16 mouse cellular contexts compared by ENCODE assay signal in the genomic region with DNA sequence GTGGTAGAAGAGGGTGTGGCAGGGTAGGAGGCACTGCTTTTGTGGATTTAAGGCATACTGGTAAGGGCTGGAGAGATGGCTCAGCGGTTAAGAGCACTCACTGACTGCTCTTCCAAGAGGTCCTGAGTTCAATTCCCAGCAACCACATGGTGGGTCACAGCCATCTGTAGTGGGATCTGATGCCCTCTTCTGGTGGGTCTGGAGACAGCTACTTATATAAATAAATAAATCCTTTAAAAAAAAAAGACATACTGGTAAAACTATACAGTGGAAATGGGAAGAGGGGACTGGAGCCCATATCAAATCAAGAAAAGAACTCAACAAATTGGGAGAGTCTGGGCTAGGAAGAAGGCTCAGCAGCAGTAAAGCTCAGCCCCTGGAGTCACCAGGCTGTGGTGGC. TPM values are rescaled to one million over a fixed set of nuclear protein-coding genes. Genes with fewer than 3 reads are reported as not detected.
A peak's percentile ranks its signal among the peaks of the same experiment; 100 is the strongest.
DNase-seq lines count a peak whose midpoint lies in the region; ATAC-seq and TF ChIP-seq lines count a peak whose summit lies in the region.
"Had no signal": no experiment of that assay in that cellular context is flagged by ENCODE, and none has a peak within 500 bp of the region (broad histone marks: within the 10 kb centered on the region; RNA-seq: fewer than 3 reads in every experiment).

No protein-coding gene starts in this region.

- 0 out of 2 replicates have a peak, but pooled peaks have one; percentile 14 for TF ChIP-seq CTCF in cerebellum, adult 2 months (IDR thresholded peaks at IDR 0.05; ENCODE audit: borderline replicate concordance, insufficient read depth, low read depth, low read length)
- peak; percentile 25 for TF ChIP-seq CTCF in left cerebral cortex, adult 2 months (IDR thresholded peaks at IDR 0.05)
- TF ChIP-seq CTCF in Patski (IDR thresholded peaks at IDR 0.05), result peak; percentile 66

- no peaks in the 10 kb centered on the region for H3K4me1 ChIP-seq in cerebellum, adult 2 months (ENCODE audit: control insufficient read depth, insufficient read depth, low read length)
- H3K4me1 ChIP-seq: embryonic facial prominence, embryonic 13.5 days; hindbrain, embryonic 15.5 days; limb, embryonic 12.5 days had no signal

- no peaks in the 10 kb centered on the region for H3K27me3 ChIP-seq in cerebellum, adult 2 months (ENCODE audit: control insufficient read depth, insufficient read depth, low read length)
- H3K27me3 ChIP-seq in Patski, result no peaks in the 10 kb centered on the region
- H3K27me3 ChIP-seq: embryonic facial prominence, embryonic 13.5 days; hindbrain, embryonic 15.5 days; limb, embryonic 12.5 days had no signal

- no peak for DNase-seq in cerebellum, adult 2 months
- DNase-seq in cerebellum, adult 18-20 months, result no peak
- no peak for DNase-seq in left cerebral cortex, adult 2 months (ENCODE audit: extremely low spot score in 1 of 2, low spot score in 2 of 2)
- no peak for DNase-seq in left cerebral cortex, adult 8-10 months (ENCODE audit: low spot score in 2 of 2)
- peak; percentile 50 for DNase-seq in A20 (ENCODE audit: low read depth, low spot score)
- no peak for DNase-seq in Patski (ENCODE audit: low read depth, low spot score)
- DNase-seq in adrenal gland, postnatal 36 days, result no peak
- DNase-seq in urinary bladder, postnatal 14 days (ENCODE audit: low spot score), result no peak
- DNase-seq: cerebellum, adult 11-12 months; heart, postnatal 14 days; kidney, adult 18-20 months; thymus, postnatal 4 days had no signal

- CTCF ChIA-PET in Patski (lab: Charles Lee), result interaction anchor here (1.3 to 1.6 kb wide), 3 partner anchors 11 to 35 kb away, joined by 4 to 8 read pairs (median 4); no protein-coding TSS in a partner anchor

- 88% methylated on average over 1 of the region's 1 CpGs for WGBS in cerebellum, adult 2 months

- POLR2A ChIA-PET in Patski (lab: Charles Lee), result no interaction called here

- H3K27ac ChIP-seq in cerebellum, adult 2 months (ENCODE audit: insufficient read depth, low read length), result no peak overlapping the region
- H3K27ac ChIP-seq in left cerebral cortex, adult 2 months, result no peak overlapping the region
- H3K27ac ChIP-seq: embryonic facial prominence, embryonic 13.5 days; hindbrain, embryonic 15.5 days; limb, embryonic 12.5 days had no signal

- in situ Hi-C loops in Patski (cut with MboI; ENCODE audit: low pct_unique_long_range_greater_than_20kb), result no loop called here

- intact Hi-C loops in left cerebral cortex, adult 2 months (cut with DNase I), result no loop called here

- no peak for ATAC-seq in Patski

- TF ChIP-seq POLR2A in cerebellum, adult 2 months (IDR thresholded peaks at IDR 0.05; ENCODE audit: borderline replicate concordance, insufficient read depth, low read length), result no peak

- no peak overlapping the region for H3K4me3 ChIP-seq in cerebellum, adult 2 months (replicated peaks; ENCODE audit: insufficient read depth, low read depth, low read length)
- H3K4me3 ChIP-seq in left cerebral cortex, adult 2 months, result no peak overlapping the region
- H3K4me3 ChIP-seq: embryonic facial prominence, embryonic 13.5 days; hindbrain, embryonic 15.5 days; limb, embryonic 12.5 days had no signal

RNA-seq across cellular contexts. Expression of gene Ensa, which starts 14.9 kb away (rescaled TPM):
- 84.5 and 88.8 TPM in 2 replicates for polyA plus RNA-seq in cerebellum, adult 2 months (2012; rRNA removed)
- 100 to 1,000 TPM; 349 to 358 TPM for total RNA-seq in left cerebral cortex, adult 2 months (2021)
- total RNA-seq in left cerebral cortex, adult 8-10 months (2022), result 100 to 1,000 TPM; 322 to 333 (median 327) TPM
- polyA plus RNA-seq in Patski (2021), result 142 TPM
- total RNA-seq in adrenal gland, postnatal 36 days (2021), result 100 to 1,000 TPM in 1 of 2 experiments, 10 to 100 TPM in 1; 83.6 to 107 TPM

RNA-seq across cellular contexts. Expression of gene Mcl1, which starts 18.9 kb away (rescaled TPM):
- 43.6 and 45.4 TPM in 2 replicates for polyA plus RNA-seq in cerebellum, adult 2 months (2012; rRNA removed)
- total RNA-seq in left cerebral cortex, adult 2 months (2021), result 10 to 100 TPM; 52.7 to 60.9 TPM
- total RNA-seq in left cerebral cortex, adult 8-10 months (2022), result 10 to 100 TPM; 47.2 to 59.6 (median 54.3) TPM
- 169 TPM for polyA plus RNA-seq in Patski (2021)
- 100 to 1,000 TPM; 199 to 227 TPM for total RNA-seq in adrenal gland, postnatal 36 days (2021)

RNA-seq across cellular contexts. Expression of gene Adamtsl4, which starts 48.0 kb away (rescaled TPM):
- polyA plus RNA-seq in cerebellum, adult 2 months (2012; rRNA removed), result 13.5 and 15.9 TPM in 2 replicates
- 1 to 10 TPM; 6.8 to 7.7 TPM for total RNA-seq in left cerebral cortex, adult 2 months (2021)
- 10 to 100 TPM in 3 of 4 experiments, 1 to 10 TPM in 1; 9.4 to 12.9 (median 11.4) TPM for total RNA-seq in left cerebral cortex, adult 8-10 months (2022)
- polyA plus RNA-seq in Patski (2021), result 39.5 TPM
- total RNA-seq in adrenal gland, postnatal 36 days (2021), result 10 to 100 TPM in 1 of 2 experiments, 1 to 10 TPM in 1; 6.5 to 11.1 TPM
- total RNA-seq: megakaryocyte-erythroid progenitor cell, adult 5-6 weeks had no signal

RNA-seq across cellular contexts. Expression of gene Golph3l, which starts 51.0 kb away (rescaled TPM):
- 22.7 and 24.1 TPM in 2 replicates for polyA plus RNA-seq in cerebellum, adult 2 months (2012; rRNA removed)
- total RNA-seq in left cerebral cortex, adult 2 months (2021), result 10 to 100 TPM; 17.2 to 19.9 TPM
- 10 to 100 TPM; 18.5 to 24.5 (median 21.0) TPM for total RNA-seq in left cerebral cortex, adult 8-10 months (2022)
- 46.9 TPM for polyA plus RNA-seq in Patski (2021)
- 10 to 100 TPM; 40.6 to 53.7 TPM for total RNA-seq in adrenal gland, postnatal 36 days (2021)

Comparison
In these comparisons a context has a peak if more than half of its experiments do, and no peak if none do; other contexts are left out.
1. CTCF ChIP-seq: peak in every context shown above with its lines; median percentile 66 in Patski; 25 in left cerebral cortex, adult 2 months; 14 in cerebellum, adult 2 months.